Mouse (Mus musculus): ENCODE measurements around the gene Naa50.
A peak's percentile ranks its signal among the peaks of the same experiment; 100 is the strongest.

Gene Naa50

DNA sequence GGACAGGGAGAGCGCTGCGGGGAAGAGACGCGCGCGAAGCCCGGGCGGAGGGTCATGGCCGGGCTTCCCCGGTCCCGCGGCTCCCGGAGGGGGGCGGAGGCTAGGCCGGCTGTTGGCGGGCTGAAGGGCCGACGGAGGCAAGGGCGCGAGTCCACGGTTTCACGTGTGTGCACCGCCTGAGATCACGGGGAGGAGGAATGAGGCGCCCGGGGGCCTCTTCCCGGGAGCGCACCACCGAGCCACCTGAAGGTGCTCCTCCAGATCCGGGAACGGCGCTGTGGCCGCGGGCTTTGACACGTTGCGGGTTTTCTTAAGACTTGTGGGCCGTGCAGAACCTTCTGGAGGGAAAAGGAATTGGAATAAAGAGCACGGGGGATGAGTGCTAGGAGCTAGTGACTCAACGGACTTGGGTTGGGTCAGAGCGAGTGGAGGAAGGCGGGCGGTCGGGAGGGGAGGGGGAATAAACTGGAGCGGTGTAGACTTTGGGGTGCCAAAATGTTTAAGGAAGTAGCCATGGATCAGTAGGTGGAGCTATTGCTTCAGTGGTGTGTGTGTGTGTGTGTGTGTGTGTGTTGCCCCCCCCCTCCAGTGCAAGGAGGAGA, 657 bp downstream of the Naa50 start:
- DNase-seq (ENCODE audit: low read depth), result peak; percentile 85

- no peak for DNase-seq (ENCODE audit: low read depth)
These were observed 1.9 kb downstream of the Naa50 start for GRCm38 (mm10) chr16:44141483-44141882.

GRCm38 (mm10) chr16:44149002-44149767, 9.6 kb downstream of the Naa50 start:
- DNase-seq (ENCODE audit: low read depth), result no peak

- DNase-seq (ENCODE audit: low read depth), result no peak
These were observed 14.9 kb downstream of the Naa50 start for GRCm38 (mm10) chr16:44154497-44155057.

- DNase-seq (ENCODE audit: low read depth), result no peak
These were observed 19.7 kb downstream of the Naa50 start for GRCm38 (mm10) chr16:44159325-44159724.

DNA sequence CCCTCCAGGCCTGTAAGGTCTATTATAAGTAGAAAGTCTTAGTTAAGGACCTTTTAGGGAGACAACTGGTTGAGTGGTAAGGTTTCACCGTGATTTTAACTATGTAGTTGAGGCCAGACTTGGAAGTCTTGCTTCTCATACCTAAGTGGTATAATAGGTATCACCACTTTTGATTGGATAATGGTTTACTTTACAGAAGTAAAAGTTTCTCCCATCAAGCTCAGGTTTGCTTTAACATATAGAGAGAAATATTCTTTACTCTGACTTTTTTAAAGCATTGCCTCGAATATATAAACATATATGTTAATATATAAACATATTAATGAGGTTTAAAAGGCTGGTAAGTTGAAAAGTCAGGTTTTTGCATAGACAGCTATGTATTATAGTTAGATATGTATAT, 24.2 kb downstream of the Naa50 start:
- DNase-seq (ENCODE audit: low read depth), result no peak

GRCm38 (mm10) chr16:44165182-44165581, 25.6 kb downstream of the Naa50 start:
- DNase-seq (ENCODE audit: low read depth), result no peak

- no peak for DNase-seq (ENCODE audit: low read depth)
These were observed 29.4 kb downstream of the Naa50 start for GRCm38 (mm10) chr16:44168990-44169389.

GRCm38 (mm10) chr16:44172297-44173154, 32.9 kb downstream of the Naa50 start:
- DNase-seq (ENCODE audit: low read depth), result peak; percentile 97

DNA sequence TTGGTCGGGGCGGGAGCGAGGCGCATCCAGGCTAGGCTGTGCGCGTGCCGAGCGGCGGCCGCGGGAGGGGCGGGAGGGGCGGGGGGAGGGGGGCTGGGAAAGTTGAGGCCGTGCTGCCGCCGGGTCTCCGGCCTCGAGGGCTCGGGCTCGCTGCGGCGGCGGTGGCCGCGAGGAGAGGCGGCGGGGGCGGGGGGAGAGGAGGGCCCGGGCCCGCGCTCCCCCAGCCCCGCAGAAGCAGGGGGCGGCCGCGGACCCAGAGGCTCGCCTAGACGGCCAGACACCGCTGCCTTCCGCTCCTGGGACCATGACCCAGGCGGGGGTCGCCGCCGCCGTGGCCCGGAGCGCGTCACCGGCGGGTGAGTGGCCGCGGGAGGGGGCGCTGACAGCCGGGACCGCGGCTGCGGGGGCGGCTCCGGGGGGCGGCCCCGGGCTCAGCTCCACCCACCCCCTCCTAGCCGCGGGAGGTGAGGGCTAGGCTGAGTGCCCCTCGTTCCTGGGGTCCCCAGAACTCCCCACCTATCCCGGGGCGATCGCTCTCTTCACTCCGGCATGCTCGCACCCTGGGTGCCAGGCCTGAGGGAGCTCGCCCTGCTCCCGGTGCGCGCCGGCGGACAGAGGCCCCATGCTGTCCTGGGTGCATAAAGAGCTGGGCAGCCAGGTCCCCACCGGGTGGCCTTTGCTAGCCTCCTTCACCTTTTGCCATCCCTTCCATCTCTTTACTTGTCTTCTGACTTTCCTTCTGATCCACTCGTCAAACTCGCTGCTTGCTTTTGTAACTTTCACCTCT, 33.7 kb downstream of the Naa50 start, which contains the start of gene Usf3:
TSS of gene Usf3 (plus strand) at position 92 of the 787 bp plus-strand sequence.
- no peak for DNase-seq (ENCODE audit: low read depth)

DNA sequence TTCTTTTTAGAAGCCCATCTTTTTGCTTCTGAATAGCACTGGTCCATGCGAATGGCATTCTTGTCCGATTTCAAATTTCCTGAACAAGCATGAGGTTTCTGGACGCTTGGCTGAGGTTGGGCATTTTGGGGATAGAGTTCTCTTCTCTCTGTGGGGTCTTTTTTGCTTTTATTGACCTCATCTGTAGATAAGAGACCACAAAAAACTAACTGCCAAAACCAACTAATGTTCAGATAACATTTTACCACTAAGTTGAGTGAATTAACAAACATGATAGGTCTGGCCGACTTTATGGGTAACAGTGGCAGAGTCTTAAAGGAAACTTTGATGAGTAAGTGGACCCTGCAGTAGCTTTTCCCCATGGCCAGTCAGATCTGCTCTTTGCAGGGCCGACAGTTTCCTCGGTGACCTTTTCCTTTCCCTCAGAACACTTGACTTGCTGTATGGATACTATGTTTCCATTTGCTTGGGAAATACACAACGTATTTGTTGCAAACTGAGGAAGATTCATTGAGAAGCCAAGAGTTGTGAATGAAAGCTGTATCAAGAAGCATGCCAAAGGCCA, 34.4 kb downstream of the Naa50 start:
- peak; percentile 4 for DNase-seq (ENCODE audit: low read depth)

GRCm38 (mm10) chr16:44175001-44175400, 35.4 kb downstream of the Naa50 start:
- no peak for DNase-seq (ENCODE audit: low read depth)

DNA sequence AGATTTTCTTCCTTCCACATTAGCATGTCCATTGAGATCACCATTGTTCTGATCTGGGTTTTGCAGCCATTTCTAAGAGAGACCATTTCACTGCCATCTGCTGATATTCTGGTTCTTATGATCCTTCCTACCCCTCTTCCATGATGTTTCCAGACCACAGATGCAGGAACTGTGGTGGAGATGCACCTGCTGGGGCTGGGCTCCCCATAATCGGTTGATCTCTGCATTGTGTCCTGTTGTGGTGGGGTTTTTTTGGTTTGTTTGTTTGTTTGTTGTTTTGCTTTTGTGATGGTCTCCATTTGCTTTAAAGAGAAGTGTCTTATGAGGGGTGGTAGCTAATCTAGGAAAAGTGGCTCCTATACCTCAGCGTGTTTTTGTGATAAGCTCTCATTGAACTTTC, 36.9 kb downstream of the Naa50 start:
- DNase-seq (ENCODE audit: low read depth), result no peak

GRCm38 (mm10) chr16:44178555-44178954, 38.9 kb downstream of the Naa50 start:
- DNase-seq (ENCODE audit: low read depth), result no peak

- no peak for DNase-seq (ENCODE audit: low read depth)
These were observed 43.0 kb downstream of the Naa50 start for GRCm38 (mm10) chr16:44182597-44182996.

DNA sequence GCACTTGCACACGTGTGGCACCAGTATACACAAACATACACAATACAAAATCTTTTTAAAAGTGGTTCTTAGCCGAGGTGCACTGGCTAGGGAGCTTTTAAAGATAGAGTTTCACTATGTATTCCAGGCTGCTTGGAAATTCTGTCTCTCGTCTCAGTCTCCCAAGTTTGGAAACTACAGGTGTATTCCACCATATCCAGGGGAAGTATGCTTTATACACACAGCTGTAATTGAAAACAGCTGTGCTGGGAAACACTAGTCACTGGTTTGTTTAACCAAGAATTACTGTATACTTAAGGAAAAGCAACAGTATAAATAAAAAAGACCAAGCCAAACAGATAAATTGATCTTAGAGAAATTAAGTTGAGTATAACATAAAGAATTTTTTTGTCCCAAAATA, 45.1 kb downstream of the Naa50 start:
- DNase-seq (ENCODE audit: low read depth), result no peak

GRCm38 (mm10) chr16:44187172-44187571, 47.5 kb downstream of the Naa50 start:
- DNase-seq (ENCODE audit: low read depth), result no peak

GRCm38 (mm10) chr16:44188766-44189165, 49.1 kb downstream of the Naa50 start:
- no peak for DNase-seq (ENCODE audit: low read depth)

DNA sequence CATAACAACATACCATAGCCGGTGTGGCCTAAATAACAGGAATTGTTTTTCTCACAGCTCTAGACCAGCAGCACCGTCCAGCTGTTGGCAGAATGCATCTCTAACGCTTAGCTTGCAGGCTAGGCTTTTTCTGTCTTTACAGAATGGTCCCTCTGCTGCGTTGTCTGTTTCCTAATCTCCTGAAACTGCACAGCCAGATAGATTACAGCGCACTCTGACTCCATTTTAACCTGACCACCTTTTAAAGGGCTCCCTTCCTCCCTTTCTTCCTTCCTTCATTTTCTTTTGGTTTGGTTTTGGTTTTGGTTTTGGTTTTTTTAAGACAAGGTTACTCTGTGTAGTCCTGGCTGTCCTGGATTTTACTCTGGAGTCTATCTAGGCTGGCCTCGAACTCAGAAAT, 50.4 kb downstream of the Naa50 start:
- no peak for DNase-seq (ENCODE audit: low read depth)

GRCm38 (mm10) chr16:44190968-44191367, 51.3 kb downstream of the Naa50 start:
- no peak for DNase-seq (ENCODE audit: low read depth)

DNA sequence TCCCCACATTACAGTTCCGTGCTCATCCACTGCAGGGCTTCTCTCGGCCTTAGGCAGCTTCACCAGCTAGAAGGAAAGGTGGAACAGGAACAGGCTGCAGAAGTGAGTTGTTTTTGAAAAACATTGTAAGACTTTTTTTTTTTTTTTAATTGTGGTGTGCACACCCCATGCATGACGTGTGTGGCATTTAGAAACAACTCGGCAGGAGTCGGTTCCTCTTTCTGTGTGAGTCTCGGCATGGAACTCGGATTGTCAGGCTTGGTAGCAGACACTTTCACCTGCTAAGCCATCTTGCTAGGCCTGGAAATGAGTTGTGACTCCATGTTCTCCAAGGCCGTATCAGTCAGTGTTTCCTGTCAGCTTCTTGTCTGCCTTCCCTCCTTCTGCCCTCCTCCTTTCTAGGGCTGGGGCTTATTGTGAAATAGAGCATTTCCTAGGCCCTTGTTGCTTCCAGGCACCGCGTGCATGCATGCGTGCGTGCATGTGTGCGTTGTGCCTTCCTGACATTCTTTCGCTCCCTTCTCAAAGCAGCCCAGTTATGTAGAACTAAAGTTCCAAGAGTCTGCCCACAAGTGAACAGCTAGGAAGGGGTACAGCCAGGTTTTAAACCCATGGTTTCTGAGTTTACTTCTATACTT, 59.6 kb downstream of the Naa50 start:
- DNase-seq (ENCODE audit: low read depth), result no peak

All from fibroblast of lung, adult 2 months (primary cell).